Mouse (Mus musculus): ENCODE measurements around the gene Gnpat. TPM values are rescaled to one million over a fixed set of nuclear protein-coding genes. Genes with fewer than 3 reads are reported as not detected.

Gnpat gene
- 58.9 TPM for total RNA-seq (2023)

GRCm38 (mm10) chr8:124862321-124863162, at the start of gene Gnpat, which contains the start of gene 2810004N23Rik:
Gnpat (plus strand) TSS chr8:124863033.
2810004N23Rik (minus strand) TSS chr8:124863120.

DNA sequence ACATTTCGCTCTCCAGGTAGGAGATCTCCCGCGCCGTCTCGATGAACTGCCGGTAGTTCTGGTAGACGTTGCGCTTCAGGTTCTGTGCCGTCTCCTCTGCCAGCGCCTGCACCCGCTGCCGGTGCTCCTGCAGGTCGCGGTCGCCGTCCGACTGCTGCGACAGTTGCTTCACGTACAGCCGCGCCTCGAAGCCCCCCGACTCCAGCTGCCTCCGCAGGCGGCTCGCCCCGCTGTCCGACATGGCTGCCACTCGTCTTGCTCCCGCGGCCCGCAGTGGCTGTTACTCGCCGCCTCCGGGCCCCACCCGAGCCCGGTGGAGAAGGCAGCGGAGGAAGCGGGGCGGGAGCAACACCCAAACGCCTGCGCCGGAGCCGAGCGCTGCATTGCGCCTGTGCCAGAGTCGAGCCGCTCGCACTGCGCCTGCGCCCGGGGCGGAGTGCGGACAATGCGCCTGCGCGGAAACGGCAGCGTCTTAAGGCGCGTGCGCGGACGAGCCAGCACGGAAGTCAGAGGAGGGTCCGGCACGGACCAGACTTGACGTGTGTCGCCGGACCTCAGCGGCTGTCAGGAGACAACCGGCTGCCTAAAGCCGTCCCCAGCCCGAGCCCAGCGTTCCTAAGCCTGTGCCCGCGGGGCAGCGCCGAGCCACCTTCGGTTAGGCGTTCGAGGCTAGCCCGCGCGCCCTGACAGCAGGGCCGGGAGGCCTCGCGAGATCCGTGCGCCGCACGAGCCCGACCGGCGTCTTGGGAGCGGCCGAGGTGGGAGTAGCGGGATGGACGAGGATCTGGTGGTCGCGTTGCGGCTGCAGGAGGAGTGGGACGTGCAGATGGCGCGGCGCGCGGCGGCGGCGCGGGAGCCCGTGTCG, 34.8 kb downstream of the Gnpat start, which contains the start of the genes Exoc8 and Sprtn:
TSS of gene Exoc8 (minus strand) at position 320 of the 865 bp plus-strand sequence.
TSS of gene Sprtn (plus strand) at position 501 of the 865 bp plus-strand sequence.

Other genes starting within 250 kb of the Gnpat start
- 9.7 TPM for gene 2310022B05Rik, start 199.7 kb upstream of the Gnpat start, total RNA-seq (2023)
- gene Ttc13, start 141.1 kb upstream of the Gnpat start, total RNA-seq (2023) = 145 TPM
- gene Arv1, start 140.9 kb upstream of the Gnpat start, total RNA-seq (2023) = 33.8 TPM
- not detected for gene Fam89a, start 111.2 kb upstream of the Gnpat start, total RNA-seq (2023)
- gene Trim67, start 69.9 kb upstream of the Gnpat start, total RNA-seq (2023) = not detected
- 27.8 TPM for gene 2810004N23Rik, start 87 bp downstream of the Gnpat start, total RNA-seq (2023)
- gene Exoc8, start 34.7 kb downstream of the Gnpat start, total RNA-seq (2023) = 8.2 TPM
- 32.7 TPM for gene Sprtn, start 34.9 kb downstream of the Gnpat start, total RNA-seq (2023)
- 33.9 TPM for gene Egln1, start 86.3 kb downstream of the Gnpat start, total RNA-seq (2023)
- 45.2 TPM for gene Tsnax, start 150.0 kb downstream of the Gnpat start, total RNA-seq (2023)
- 2.6 TPM for gene Disc1, start 191.2 kb downstream of the Gnpat start, total RNA-seq (2023)

Measured in CD4-positive naive resting alpha-beta T cell, adult 76 days (primary cell).